ENCODE assay signal across 9 mouse cellular contexts in the genomic region with DNA sequence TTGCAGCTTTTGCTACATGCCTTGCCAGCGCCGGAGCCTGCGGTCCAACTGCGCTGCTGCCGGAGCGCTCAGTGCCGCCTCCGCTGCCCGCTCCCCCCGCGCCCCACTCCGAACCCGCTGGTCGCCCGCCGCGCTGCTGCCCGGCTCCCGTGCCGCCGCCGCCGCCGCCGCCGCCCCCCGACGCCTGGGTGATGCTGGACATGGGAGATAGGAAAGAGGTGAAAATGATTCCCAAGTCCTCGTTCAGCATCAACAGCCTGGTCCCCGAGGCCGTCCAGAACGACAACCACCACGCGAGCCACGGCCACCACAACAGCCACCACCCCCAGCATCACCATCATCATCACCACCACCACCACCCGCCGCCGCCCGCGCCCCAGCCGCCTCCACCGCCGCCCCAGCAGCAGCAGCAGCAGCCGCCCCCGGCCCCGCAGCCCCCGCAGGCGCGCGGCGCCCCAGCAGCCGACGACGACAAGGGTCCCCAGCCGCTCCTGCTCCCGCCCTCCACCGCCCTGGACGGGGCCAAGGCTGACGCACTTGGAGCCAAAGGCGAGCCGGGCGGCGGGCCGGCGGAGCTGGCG. TPM values are rescaled to one million over a fixed set of nuclear protein-coding genes. Genes with fewer than 3 reads are reported as not detected.
A peak's percentile ranks its signal among the peaks of the same experiment; 100 is the strongest.
DNase-seq lines count a peak whose midpoint lies in the region; ATAC-seq and TF ChIP-seq lines count a peak whose summit lies in the region.
"Had no signal": no experiment of that assay in that cellular context is flagged by ENCODE, and none has a peak within 500 bp of the region (broad histone marks: within the 10 kb centered on the region; RNA-seq: fewer than 3 reads in every experiment).

No protein-coding gene starts in this region.

- H3K4me1 ChIP-seq in lung, embryonic 14.5 days (ENCODE audit: insufficient read depth), result peaks cover 4% of the 10 kb centered on the region; the same call in 1 of the 2 replicates
- peaks cover 20% of the 10 kb centered on the region for H3K4me1 ChIP-seq in embryonic facial prominence, embryonic 15.5 days
- no peaks in the 10 kb centered on the region; the same call in 1 of the 2 replicates for H3K4me1 ChIP-seq in hindbrain, embryonic 16.5 days (ENCODE audit: control insufficient read depth, insufficient read depth, low read depth, low read length)
- peaks cover 11% of the 10 kb centered on the region; the same call in 1 of the 2 replicates for H3K4me1 ChIP-seq in neural tube, embryonic 15.5 days
- H3K4me1 ChIP-seq: liver, embryonic 15.5 days had no signal

- no peak overlapping the region for H3K9ac ChIP-seq in lung, embryonic 14.5 days
- no peak overlapping the region for H3K9ac ChIP-seq in embryonic facial prominence, embryonic 15.5 days
- no peak overlapping the region for H3K9ac ChIP-seq in hindbrain, embryonic 16.5 days (ENCODE audit: low read depth, low read length)
- no peak overlapping the region for H3K9ac ChIP-seq in neural tube, embryonic 15.5 days (replicated peaks)
- H3K9ac ChIP-seq: liver, embryonic 15.5 days had no signal

- no peaks in the 10 kb centered on the region for H3K9me3 ChIP-seq in lung, embryonic 14.5 days (ENCODE audit: low read depth, low read length)
- no peaks in the 10 kb centered on the region for H3K9me3 ChIP-seq in embryonic facial prominence, embryonic 15.5 days (replicated peaks)
- H3K9me3 ChIP-seq in hindbrain, embryonic 16.5 days (ENCODE audit: control insufficient read depth, low read length), result peaks cover 6% of the 10 kb centered on the region
- no peaks in the 10 kb centered on the region for H3K9me3 ChIP-seq in neural tube, embryonic 15.5 days (replicated peaks)
- H3K9me3 ChIP-seq: liver, embryonic 15.5 days had no signal

- no peaks in the 10 kb centered on the region for H3K36me3 ChIP-seq in lung, embryonic 14.5 days (ENCODE audit: insufficient read depth)
- no peaks in the 10 kb centered on the region for H3K36me3 ChIP-seq in embryonic facial prominence, embryonic 15.5 days
- H3K36me3 ChIP-seq in hindbrain, embryonic 16.5 days (ENCODE audit: control insufficient read depth, insufficient read depth, low read length), result no peaks in the 10 kb centered on the region
- H3K36me3 ChIP-seq in neural tube, embryonic 15.5 days, result no peaks in the 10 kb centered on the region
- H3K36me3 ChIP-seq: liver, embryonic 15.5 days had no signal

- DNase-seq in lung, embryonic 14.5 days, result no peak
- no peak for DNase-seq in lung, postnatal 25 days (ENCODE audit: low spot score)
- DNase-seq: thymus, postnatal 25 days had no signal

- peaks cover 85% of the 10 kb centered on the region for H3K27me3 ChIP-seq in lung, embryonic 14.5 days (ENCODE audit: insufficient read depth, low read length)
- H3K27me3 ChIP-seq in embryonic facial prominence, embryonic 15.5 days, result peaks cover 75% of the 10 kb centered on the region
- peaks cover 45% of the 10 kb centered on the region for H3K27me3 ChIP-seq in hindbrain, embryonic 16.5 days (replicated peaks; ENCODE audit: control insufficient read depth, insufficient read depth, low read length)
- peaks cover 68% of the 10 kb centered on the region for H3K27me3 ChIP-seq in neural tube, embryonic 15.5 days (replicated peaks)

- peak overlapping the region; percentile 38 for H3K4me3 ChIP-seq in lung, embryonic 14.5 days (ENCODE audit: low read depth, low read length)
- H3K4me3 ChIP-seq in embryonic facial prominence, embryonic 15.5 days (replicated peaks), result peak overlapping the region; percentile 40
- H3K4me3 ChIP-seq in hindbrain, embryonic 16.5 days (ENCODE audit: low read length), result peak overlapping the region; percentile 24; the same call in 1 of the 2 replicates
- no peak overlapping the region for H3K4me3 ChIP-seq in neural tube, embryonic 15.5 days (replicated peaks)

- H3K4me2 ChIP-seq in lung, embryonic 14.5 days, result peak overlapping the region; percentile 58
- H3K4me2 ChIP-seq in embryonic facial prominence, embryonic 15.5 days (replicated peaks), result peak overlapping the region; percentile 49
- H3K4me2 ChIP-seq in hindbrain, embryonic 16.5 days (ENCODE audit: low read length), result no peak overlapping the region; the same call in 1 of the 2 replicates
- peak overlapping the region; percentile 40; the same call in 1 of the 2 replicates for H3K4me2 ChIP-seq in neural tube, embryonic 15.5 days

- no peak overlapping the region for H3K27ac ChIP-seq in lung, embryonic 14.5 days (ENCODE audit: low read depth)
- no peak overlapping the region for H3K27ac ChIP-seq in embryonic facial prominence, embryonic 15.5 days (replicated peaks)
- no peak overlapping the region for H3K27ac ChIP-seq in hindbrain, embryonic 16.5 days (ENCODE audit: low read depth, low read length)
- no peak overlapping the region for H3K27ac ChIP-seq in neural tube, embryonic 15.5 days (replicated peaks)
- H3K27ac ChIP-seq: liver, embryonic 15.5 days had no signal

- WGBS in lung, embryonic 14.5 days, result 2% methylated on average over 47 of the region's 66 CpGs
- WGBS in embryonic facial prominence, embryonic 15.5 days, result 2% methylated on average over 40 of the region's 66 CpGs
- WGBS in hindbrain, embryonic 16.5 days, result under 1% methylated on average over 61 of the region's 66 CpGs
- WGBS in neural tube, embryonic 15.5 days, result 2% methylated on average over 54 of the region's 66 CpGs

- no peak for ATAC-seq in lung, embryonic 14.5 days (ENCODE audit: insufficient read depth)
- ATAC-seq in embryonic facial prominence, embryonic 15.5 days (ENCODE audit: insufficient number of reproducible peaks, low FRiP score, low TSS enrichment, low read depth), result no peak
- ATAC-seq in hindbrain, embryonic 16.5 days, result no peak
- ATAC-seq in neural tube, embryonic 15.5 days (ENCODE audit: low FRiP score), result no peak; the same call in 1 of the 2 replicates
- ATAC-seq in activated CD4-positive, CD25-positive, alpha-beta regulatory T cell, adult 4 months, result no peak
- ATAC-seq in CD4-positive, CD25-positive, alpha-beta regulatory T cell, adult 4 months, result no peak

- no peak for TF ChIP-seq CTCF in lung, embryonic 14.5 days (IDR thresholded peaks at IDR 0.05; ENCODE audit: low read depth)

RNA-seq across cellular contexts. Expression of gene Gm43517, which starts 0.6 kb away (rescaled TPM):
- polyA plus RNA-seq in lung, embryonic 14.5 days (2014; fragmentation: Nextera tagmentation; extraction: Ambion mirVana), result not detected in 2 replicates
- 0.05 TPM in 1 of 2 replicates, not detected in the other for polyA plus RNA-seq in embryonic facial prominence, embryonic 15.5 days (2015; fragmentation: Nextera tagmentation; extraction: Ambion mirVana)
- polyA plus RNA-seq in hindbrain, embryonic 16.5 days (2015; fragmentation: Nextera tagmentation; extraction: Ambion mirVana), result 0.12 TPM in 1 of 2 replicates, not detected in the other
- not detected in 2 replicates for polyA plus RNA-seq in neural tube, embryonic 15.5 days (2015; fragmentation: Nextera tagmentation; extraction: Ambion mirVana)
- polyA plus RNA-seq in activated CD4-positive, CD25-positive, alpha-beta regulatory T cell, adult 4 months (2017; shearing (Covaris generic)), result not detected
- not detected for polyA plus RNA-seq in CD4-positive, CD25-positive, alpha-beta regulatory T cell, adult 4 months (2017; shearing (Covaris generic))
- polyA plus RNA-seq: liver, embryonic 15.5 days had no signal

RNA-seq across cellular contexts. Expression of gene Foxg1, which starts 1.9 kb away (rescaled TPM):
- 0.09 TPM in 1 of 2 replicates, not detected in the other for polyA plus RNA-seq in lung, embryonic 14.5 days (2014; fragmentation: Nextera tagmentation; extraction: Ambion mirVana)
- polyA plus RNA-seq in embryonic facial prominence, embryonic 15.5 days (2015; fragmentation: Nextera tagmentation; extraction: Ambion mirVana), result 0.71 and 0.89 TPM in 2 replicates
- 1.8 TPM in 1 of 2 replicates, not detected in the other for polyA plus RNA-seq in hindbrain, embryonic 16.5 days (2015; fragmentation: Nextera tagmentation; extraction: Ambion mirVana)
- 0.36 TPM in 1 of 2 replicates, not detected in the other for polyA plus RNA-seq in neural tube, embryonic 15.5 days (2015; fragmentation: Nextera tagmentation; extraction: Ambion mirVana)
- polyA plus RNA-seq in activated CD4-positive, CD25-positive, alpha-beta regulatory T cell, adult 4 months (2017; shearing (Covaris generic)), result not detected
- not detected for polyA plus RNA-seq in CD4-positive, CD25-positive, alpha-beta regulatory T cell, adult 4 months (2017; shearing (Covaris generic))
